Mouse (Mus musculus) intestine, postnatal 0 days (tissue): ENCODE results near the gene Cyb561d1. TPM values are rescaled to one million over a fixed set of nuclear protein-coding genes. Genes with fewer than 3 reads are reported as not detected.
A peak's percentile ranks its signal among the peaks of the same experiment; 100 is the strongest.

Source experiments
- ATAC-seq: fragments of 200-750 bp; cut with Nextera tagmentation; 2 replicates; pipeline ENCODE4 v1.8.0; 2017; ENCODE audit warnings: mild to moderate bottlenecking, moderate TSS enrichment, moderate library complexity
- H3K27ac ChIP-seq: fragments of 300-500 bp; sonication (generic); 2 replicates; pipeline ENCODE4 v1.5.1; 2014; ENCODE audit warnings: mild to moderate bottlenecking, low read depth, low read length, moderate library complexity
- H3K27me3 ChIP-seq: fragments of 300-500 bp; sonication (generic); replicated peaks from 2 replicates; pipeline ENCODE4 v1.6.1; 2014; ENCODE audit warnings: low read length, mixed read lengths; ENCODE audit not compliant: control insufficient read depth, insufficient read depth
- H3K36me3 ChIP-seq: fragments of 300-500 bp; sonication (generic); 2 replicates; pipeline ENCODE4 v1.6.1; 2014; ENCODE audit warnings: mild to moderate bottlenecking, moderate library complexity; ENCODE audit not compliant: control insufficient read depth, insufficient read depth
- H3K4me1 ChIP-seq: fragments of 300-500 bp; sonication (generic); replicated peaks from 2 replicates; pipeline ENCODE4 v1.6.1; 2014; ENCODE audit warnings: antibody characterized with exemption, low read length, mixed read lengths; ENCODE audit not compliant: control insufficient read depth, insufficient read depth
- H3K4me2 ChIP-seq: fragments of 300-500 bp; sonication (generic); replicated peaks from 2 replicates; pipeline ENCODE4 v1.6.1; 2014; ENCODE audit warnings: low read depth, mild to moderate bottlenecking, moderate library complexity
- H3K4me3 ChIP-seq: fragments of 300-500 bp; sonication (generic); 2 replicates; pipeline ENCODE4 v1.5.1; 2014; ENCODE audit warnings: low read depth, low read length
- H3K9ac ChIP-seq: fragments of 300-500 bp; sonication (generic); 2 replicates; pipeline ENCODE4 v1.6.1; 2014; ENCODE audit warnings: mild to moderate bottlenecking, low read depth, low read length
- H3K9me3 ChIP-seq: fragments of 300-500 bp; sonication (generic); 2 replicates; pipeline ENCODE4 v1.6.1; 2016; ENCODE audit warnings: mixed run types; ENCODE audit not compliant: control insufficient read depth
- CTCF ChIP-seq: sonication (generic); IDR thresholded peaks from 2 replicates; pipeline ENCODE4 v1.5.1; 2016; ENCODE audit warnings: low read depth, mild to moderate bottlenecking, control low read depth, antibody characterized with exemption, moderate library complexity
- WGBS: fragments of 180-500 bp; shearing (Covaris S2); extraction: QIAGEN DNeasy Blood & Tissue Kit; methylation state at CpG from one replicate; pipeline ENCODE4 v1.1.7; 2014; 5-methylcytosine and 5-hydroxymethylcytosine counted together
- polyA plus RNA-seq: library from polyadenylated mRNA; unstranded; fragments of >200 nt; fragmentation: Nextera tagmentation; extraction: Ambion mirVana; gene quantifications from 2 replicates; pipeline ENCODE4 v1.2.1, GENCODE M21; 2015

The Cyb561d1 gene
- polyA plus RNA-seq, 1 experiment from 2014 or later, result 6.3 TPM

DNA sequence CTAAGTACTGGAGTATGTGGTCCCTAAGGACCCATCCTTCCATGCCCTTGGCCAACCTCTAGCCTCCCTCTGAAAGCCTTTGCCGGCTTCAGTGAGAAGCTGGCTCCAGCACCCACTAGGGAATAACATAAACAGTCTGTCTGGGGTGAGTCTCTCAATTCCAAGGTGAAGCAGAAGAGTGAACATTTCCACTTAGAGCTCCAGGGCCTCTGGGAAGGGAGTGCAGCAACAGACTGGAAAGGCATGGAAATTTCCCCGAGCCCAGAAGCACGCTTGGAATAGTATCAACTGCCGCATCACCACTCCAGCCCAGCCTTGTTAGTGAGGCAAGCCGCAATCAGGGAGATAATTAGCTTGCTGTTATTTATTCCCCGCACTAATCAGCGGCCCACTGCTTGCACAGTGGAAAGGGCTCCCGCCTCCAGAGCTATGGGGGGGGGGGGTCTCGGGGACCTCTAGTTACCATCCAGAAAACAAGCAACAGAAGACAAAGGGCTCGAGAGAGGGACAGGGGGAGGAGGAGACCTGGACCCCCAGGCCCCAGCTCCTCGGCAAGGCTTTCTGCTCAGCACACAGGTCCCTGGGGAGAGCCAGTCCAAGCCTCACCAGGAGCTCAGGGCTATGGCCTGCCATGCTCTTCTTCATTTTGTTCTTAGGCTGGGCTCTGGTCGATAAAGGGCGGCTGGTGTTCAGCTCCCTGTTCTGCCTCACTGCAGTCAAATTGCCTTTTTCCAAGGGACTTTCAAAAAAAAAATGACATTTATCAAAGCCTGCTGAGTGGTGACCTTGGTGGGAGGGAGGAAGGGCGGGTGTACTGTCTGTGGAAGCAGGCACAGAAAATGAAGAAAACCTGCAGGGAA is 26.1 kb downstream of the Cyb561d1 start:
- no peak for TF ChIP-seq CTCF

GRCm38 (mm10) chr3:108169199-108169598 is 31.8 kb downstream of the Cyb561d1 start:
- TF ChIP-seq CTCF, result no peak
- WGBS, result 57% methylated on average over 3 of the region's 3 CpGs
- no peak overlapping the region for H3K4me2 ChIP-seq
- no peaks in the 10 kb centered on the region for H3K27me3 ChIP-seq
- H3K36me3 ChIP-seq, result no peaks in the 10 kb centered on the region
- ATAC-seq, result no peak
- H3K9me3 ChIP-seq, result no peaks in the 10 kb centered on the region
- H3K4me3 ChIP-seq, result no peak overlapping the region
- H3K9ac ChIP-seq, result no peak overlapping the region
- H3K27ac ChIP-seq, result no peak overlapping the region
- no peaks in the 10 kb centered on the region for H3K4me1 ChIP-seq

More for the DNA sequence above, 26.1 kb downstream of the Cyb561d1 start:
- no peaks in the 10 kb centered on the region for H3K27me3 ChIP-seq
- no peaks in the 10 kb centered on the region for H3K9me3 ChIP-seq
- H3K27ac ChIP-seq, result no peak overlapping the region
- ATAC-seq, result no peak
- H3K4me1 ChIP-seq, result no peaks in the 10 kb centered on the region
- H3K4me2 ChIP-seq, result no peak overlapping the region
- H3K4me3 ChIP-seq, result no peak overlapping the region
- H3K9ac ChIP-seq, result no peak overlapping the region
- WGBS, result 32% methylated on average over 14 of the region's 14 CpGs
- no peaks in the 10 kb centered on the region for H3K36me3 ChIP-seq

DNA sequence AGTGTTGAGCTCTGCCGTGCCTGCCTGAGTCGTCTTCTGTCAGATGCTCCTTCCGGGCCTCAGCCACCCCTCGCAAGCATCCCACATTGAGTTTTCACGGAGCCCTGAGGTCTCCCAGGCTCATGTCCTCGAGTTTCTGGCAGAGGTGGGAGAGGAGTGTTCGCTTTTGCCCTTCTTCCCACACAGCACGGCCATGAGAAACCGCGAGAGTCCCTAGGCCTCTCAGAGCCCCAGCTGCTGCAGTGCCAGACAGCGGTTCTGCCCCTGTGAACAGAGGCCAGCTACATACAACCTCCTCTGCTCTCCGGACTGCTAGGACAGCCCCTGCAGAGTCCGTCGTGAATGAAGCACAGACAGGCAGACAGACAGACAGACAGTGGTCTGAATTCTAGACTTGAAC is 33.5 kb downstream of the Cyb561d1 start:
- Histone ChIP-seq H3K27ac (no peak overlapping the region), H3K4me3 (no peak overlapping the region), H3K27me3 (no peaks in the 10 kb centered on the region), H3K4me2 (no peak overlapping the region), H3K36me3 (no peaks in the 10 kb centered on the region), H3K4me1 (no peaks in the 10 kb centered on the region), H3K9me3 (no peaks in the 10 kb centered on the region), H3K9ac (no peak overlapping the region)
- no peak for TF ChIP-seq CTCF
- no peak for ATAC-seq
- 61% methylated on average over 14 of the region's 14 CpGs for WGBS

- TF ChIP-seq CTCF, result peak; percentile 63
- H3K27ac ChIP-seq, result no peak overlapping the region
- no peaks in the 10 kb centered on the region for H3K27me3 ChIP-seq
- H3K9me3 ChIP-seq, result no peaks in the 10 kb centered on the region
- no peak overlapping the region for H3K4me3 ChIP-seq
- peak; percentile 34; the same call in 1 of the 2 replicates for ATAC-seq
- no peak overlapping the region for H3K9ac ChIP-seq
- no peaks in the 10 kb centered on the region for H3K4me1 ChIP-seq
- WGBS, result 43% methylated on average over 10 of the region's 11 CpGs
- H3K36me3 ChIP-seq, result no peaks in the 10 kb centered on the region
- H3K4me2 ChIP-seq, result no peak overlapping the region
These were observed 34.4 kb downstream of the Cyb561d1 start for GRCm38 (mm10) chr3:108166486-108167211.

DNA sequence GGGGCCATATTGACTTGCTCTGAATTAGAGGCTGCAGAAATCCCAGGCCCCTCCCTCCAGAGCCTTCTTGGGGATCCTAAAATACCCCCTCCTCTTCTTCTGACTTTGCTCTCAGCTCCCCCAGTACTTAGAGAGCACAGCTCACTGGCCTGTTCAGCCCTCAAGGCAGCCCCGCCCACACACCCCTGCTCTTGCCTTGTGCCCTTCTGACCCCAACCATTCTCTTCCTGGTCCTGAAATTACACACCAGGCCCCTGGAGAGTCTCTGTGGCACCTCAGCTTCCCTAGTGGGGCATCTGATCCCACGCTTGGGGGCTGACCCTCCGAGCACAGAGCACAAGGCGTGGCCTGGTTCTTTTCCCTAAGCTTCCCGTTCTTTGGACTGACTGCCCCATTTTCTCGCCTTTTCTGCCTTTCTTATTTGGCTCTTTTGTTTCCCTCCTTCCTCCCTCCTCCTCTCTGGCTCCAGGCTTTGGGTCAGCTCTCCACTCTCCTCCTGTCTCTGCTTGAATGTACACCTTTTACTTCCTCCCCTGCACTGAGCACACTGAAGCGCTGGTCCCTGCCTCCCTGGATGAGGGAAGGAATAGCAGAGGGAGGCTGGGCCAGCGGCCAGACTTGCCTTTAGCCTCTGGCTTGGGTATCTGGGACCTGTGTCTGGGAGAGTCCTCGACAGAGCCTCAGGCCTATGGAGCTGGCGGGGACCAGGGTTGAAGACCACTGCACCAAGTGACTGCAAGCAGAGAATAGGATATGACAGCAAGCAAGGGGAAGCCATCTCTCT is 35.3 kb downstream of the Cyb561d1 start:
- ATAC-seq, result 0 out of 2 replicates have a peak, but pooled peaks have one; percentile 44
- no peak overlapping the region for H3K27ac ChIP-seq
- 0 out of 2 replicates have a peak overlapping the region, but pooled peaks have one; percentile 4 for H3K4me2 ChIP-seq
- no peaks in the 10 kb centered on the region for H3K9me3 ChIP-seq
- 42% methylated on average over 10 of the region's 10 CpGs for WGBS
- no peak overlapping the region for H3K9ac ChIP-seq
- no peaks in the 10 kb centered on the region for H3K27me3 ChIP-seq
- H3K4me3 ChIP-seq, result no peak overlapping the region
- TF ChIP-seq CTCF, result no peak
- no peaks in the 10 kb centered on the region for H3K4me1 ChIP-seq
- H3K36me3 ChIP-seq, result no peaks in the 10 kb centered on the region

GRCm38 (mm10) chr3:108164807-108165206 is 36.2 kb downstream of the Cyb561d1 start:
- Histone ChIP-seq H3K9ac (no peak overlapping the region), H3K4me3 (peak overlapping the region; percentile 20; the same call in 1 of the 2 replicates), H3K9me3 (no peaks in the 10 kb centered on the region), H3K27me3 (no peaks in the 10 kb centered on the region), H3K4me2 (peak overlapping the region; percentile 60), H3K36me3 (no peaks in the 10 kb centered on the region), H3K4me1 (no peaks in the 10 kb centered on the region), H3K27ac (no peak overlapping the region)
- WGBS, result 13% methylated on average over 9 of the region's 9 CpGs
- 0 out of 2 replicates have a peak, but pooled peaks have one; percentile 47 for ATAC-seq
- peak; percentile 98 for TF ChIP-seq CTCF
